Mouse (Mus musculus) brain, embryonic 14.5 days (tissue): Measurements from ENCODE around the gene She.

ENCODE experiments used
- CTCF ChIP-seq: fragments of 200-500 bp; IDR thresholded peaks from 2 replicates; pipeline ENCODE4 v1.5.1; 2012; ENCODE audit warnings: inconsistent platforms, mild to moderate bottlenecking, moderate library complexity, borderline replicate concordance; ENCODE audit not compliant: insufficient read depth, insufficient read length; ENCODE audit errors: extremely low read depth
- POLR2A ChIP-seq: fragments of 200-500 bp; IDR thresholded peaks from 2 replicates; pipeline ENCODE4 v1.6.1; 2012; ENCODE audit warnings: mild to moderate bottlenecking, inconsistent platforms, borderline replicate concordance; ENCODE audit not compliant: poor library complexity, insufficient read depth, insufficient read length, severe bottlenecking; ENCODE audit errors: extremely low read depth

DNA sequence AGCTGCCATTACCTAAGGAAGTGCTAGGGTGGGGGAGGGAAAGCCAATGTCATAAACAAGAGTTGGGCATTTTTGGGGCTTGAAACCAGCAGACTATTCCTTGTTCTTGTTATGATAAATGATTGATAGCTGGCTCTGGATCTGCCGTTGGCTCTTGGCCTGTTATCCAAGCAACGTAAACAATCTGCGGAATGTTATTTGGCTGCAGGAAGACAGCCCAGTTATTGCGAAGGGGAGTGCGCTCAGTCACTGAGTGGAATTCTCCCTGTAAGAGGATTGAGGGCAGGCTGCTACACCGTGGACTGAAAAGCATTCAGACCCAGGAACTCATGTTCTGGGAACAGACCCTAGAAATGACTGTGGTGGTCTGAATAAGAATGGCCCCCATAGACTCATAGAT, 41.5 kb downstream of the She start:
- TF ChIP-seq CTCF (no peak), POLR2A (no peak)
